Mouse (Mus musculus) cerebellum, postnatal 10 days (tissue): ENCODE data around the gene Atp6v1b1.

ENCODE experiments used
- DNase-seq, 2 experiments: peaks; one replicate each; pipeline ENCODE4 v3.0.0; 2021; ENCODE audit warnings: mixed read lengths in 2 of 2

The Atp6v1b1 gene

DNA sequence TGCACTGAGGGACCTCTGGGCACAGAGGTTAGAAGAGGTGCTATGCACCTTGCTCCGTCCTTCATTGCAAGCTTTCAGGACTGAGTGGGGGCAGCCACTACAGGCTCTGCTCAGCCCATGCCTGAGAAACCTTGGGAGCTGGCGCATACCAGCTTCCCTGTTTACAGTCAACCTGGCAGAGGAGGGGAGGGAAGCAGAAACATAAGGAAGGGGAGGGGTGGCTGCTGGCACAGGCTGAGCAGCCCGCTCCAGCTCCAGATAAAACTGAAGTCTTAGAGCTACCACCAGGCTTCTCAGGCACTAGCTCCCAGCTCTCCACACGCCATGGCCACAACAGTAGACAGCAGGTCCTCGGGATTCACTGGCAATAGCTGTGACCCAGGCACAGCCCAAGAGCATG, at the start of gene Atp6v1b1:
TSS of gene Atp6v1b1 (plus strand) at position 230 of the 400 bp plus-strand sequence.
- peak; percentile 52 to 66 for DNase-seq

DNA sequence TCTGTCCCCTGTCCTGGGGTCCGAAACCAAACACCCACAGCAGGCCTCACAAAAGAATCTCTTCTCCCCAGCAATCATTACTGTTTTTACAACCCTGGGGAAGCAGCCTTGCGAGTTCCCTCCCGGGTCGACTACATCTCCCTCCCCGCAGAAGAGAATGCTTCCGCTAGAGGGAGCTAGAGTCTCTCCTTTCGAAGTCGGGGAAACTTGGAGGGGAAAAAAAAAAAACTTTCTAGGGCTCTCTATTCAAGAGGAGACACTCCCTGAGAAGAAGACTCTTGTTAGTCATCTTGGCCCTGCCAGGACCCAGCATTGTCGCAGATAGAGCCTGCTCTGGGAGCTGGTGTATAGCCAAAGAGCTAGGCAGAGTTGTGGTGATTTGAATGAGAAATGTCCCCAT, 49.0 kb upstream of the Atp6v1b1 start:
- peak; percentile 75 to 91 for DNase-seq

DNA sequence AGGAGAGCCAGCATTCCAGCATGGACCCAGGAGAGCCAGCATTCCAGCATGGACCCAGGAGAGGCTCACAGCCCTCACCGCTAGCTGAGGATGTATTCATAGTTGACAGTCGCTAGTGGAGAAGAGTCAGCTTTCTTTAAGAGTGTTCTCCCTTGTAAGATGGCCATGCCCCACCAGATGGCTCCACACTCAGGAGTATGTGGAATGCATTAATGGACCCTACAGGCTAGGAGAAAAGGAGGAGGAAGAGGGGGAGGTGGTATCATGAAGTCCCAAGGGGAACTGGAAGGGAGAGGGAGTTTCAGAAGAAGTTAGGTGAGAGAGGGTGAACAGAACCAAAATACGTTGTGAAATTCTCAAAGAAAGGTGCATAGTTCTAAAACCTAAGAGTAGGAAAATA, 47.1 kb upstream of the Atp6v1b1 start:
- DNase-seq: peak in 1 of 2 experiments; percentile 7

DNA sequence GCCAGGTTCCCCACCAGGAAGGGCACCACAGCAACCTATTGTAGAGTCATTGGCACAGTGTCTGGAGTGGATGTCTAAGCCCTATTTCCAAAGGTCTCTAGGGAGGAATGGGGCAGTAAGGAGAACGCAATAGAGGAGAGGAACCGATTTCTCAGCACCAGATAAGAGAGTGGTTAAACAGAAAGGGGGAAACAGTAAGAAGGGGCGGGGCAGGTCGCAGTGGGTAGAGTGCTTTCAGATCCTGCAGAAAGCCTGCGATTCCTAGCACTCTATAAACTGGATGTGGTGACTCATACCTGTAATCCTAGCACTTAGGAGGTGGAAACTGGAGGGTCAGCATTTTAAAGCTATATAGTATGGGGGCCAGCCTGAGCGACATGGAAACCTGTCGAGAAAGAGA, 46.1 kb upstream of the Atp6v1b1 start:
- DNase-seq: no peak

DNA sequence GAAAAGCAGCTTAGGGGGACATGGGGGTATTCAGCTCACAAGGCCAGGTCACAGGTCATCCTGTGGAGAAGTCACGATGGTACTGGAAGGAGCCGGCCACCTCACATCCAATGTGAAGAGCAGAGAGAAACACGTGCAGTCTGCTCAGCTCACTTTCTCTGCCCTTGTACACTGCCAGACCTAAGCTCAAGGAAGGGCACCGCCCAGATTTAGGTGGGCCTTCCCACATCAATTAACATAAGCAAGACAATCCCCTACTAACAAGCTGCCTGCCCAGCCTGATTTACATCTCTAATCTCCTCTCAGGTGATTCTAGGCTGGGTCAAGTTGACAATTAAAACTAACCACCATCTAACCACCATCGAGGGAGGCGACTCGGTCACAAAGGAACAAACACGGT, 44.9 kb upstream of the Atp6v1b1 start:
- no peak for DNase-seq

DNA sequence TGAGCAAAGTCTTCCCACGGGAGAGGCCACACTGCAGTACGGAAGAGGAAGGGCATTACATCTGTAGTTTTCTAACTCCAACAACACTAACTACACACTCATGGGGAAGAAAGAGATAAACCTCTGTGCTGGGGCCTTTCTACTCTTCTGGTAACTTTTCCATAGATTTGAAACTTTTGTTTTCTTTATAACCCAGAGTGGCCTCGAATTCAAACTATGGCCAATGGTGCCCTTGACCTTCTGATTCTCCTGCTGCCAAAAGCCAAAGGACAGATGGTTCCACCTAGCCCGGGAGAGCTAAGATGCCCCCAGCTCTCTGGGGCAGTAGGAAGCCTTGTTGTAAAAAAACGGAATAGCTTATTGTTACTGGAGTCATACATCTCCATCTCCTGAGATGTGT, 42.8 kb upstream of the Atp6v1b1 start:
- DNase-seq: peak in 1 of 2 experiments; percentile 6

DNA sequence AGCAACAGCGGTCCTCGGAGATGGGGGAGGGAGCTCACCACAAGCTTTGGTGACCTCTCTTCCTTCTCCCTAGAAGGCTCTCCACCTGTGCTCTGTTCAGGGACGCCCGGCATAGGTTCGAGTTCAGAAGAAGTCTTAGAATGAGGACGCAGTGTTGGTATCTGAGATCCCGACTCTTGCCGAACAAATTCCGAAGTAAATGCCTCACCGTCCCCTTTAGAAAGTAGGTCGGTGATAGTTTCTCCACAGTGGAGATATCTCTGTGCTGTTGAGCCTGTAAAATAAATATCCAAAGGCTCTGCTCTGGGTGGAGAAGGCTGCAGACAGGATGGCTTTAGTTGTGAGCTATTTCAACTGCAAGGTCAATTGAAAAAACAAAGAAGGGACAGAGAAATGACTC, 41.8 kb upstream of the Atp6v1b1 start:
- peak in 1 of 2 experiments; percentile 20 for DNase-seq

DNA sequence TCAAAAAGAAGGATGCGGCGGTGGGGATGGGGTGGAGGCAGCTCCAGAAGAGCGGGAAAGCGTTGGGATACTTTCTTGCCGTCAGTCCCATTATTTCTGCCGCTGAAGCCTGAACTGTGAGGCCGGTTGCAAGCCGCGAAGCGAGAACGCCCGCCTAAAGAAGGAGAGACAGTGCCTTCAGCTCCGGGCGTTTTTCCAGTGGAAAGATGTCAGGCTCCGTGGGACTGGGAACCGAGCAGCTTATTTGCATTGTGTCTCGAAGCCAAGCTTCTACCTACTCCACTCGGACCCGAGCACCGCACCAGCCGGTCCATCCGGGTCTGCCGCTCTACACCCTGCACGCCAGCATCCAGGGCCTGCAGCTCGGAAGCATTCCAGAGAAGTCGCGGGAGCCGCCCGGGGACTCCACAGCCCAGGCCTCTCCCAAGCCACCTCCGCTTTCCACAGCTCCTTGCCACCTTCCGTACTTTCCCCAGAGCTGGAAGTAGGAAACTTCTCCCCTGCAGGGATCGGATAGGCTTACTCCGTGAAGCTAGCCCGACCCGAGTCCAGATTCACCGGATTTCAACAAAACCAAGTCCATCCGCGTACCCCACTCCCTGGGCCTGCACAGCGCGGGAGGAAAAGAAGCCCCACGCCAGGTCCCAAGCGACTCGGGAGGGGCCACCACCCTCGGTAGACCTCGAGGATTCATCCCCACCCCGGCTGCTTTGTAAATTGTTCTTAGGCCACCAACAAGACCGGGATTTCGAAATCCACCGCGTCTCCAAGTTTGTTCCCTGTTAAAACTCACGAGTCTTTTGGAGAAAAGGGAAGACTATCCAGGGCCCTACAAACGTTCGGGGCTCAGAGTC, 40.4 kb upstream of the Atp6v1b1 start:
- DNase-seq: no peak

DNA sequence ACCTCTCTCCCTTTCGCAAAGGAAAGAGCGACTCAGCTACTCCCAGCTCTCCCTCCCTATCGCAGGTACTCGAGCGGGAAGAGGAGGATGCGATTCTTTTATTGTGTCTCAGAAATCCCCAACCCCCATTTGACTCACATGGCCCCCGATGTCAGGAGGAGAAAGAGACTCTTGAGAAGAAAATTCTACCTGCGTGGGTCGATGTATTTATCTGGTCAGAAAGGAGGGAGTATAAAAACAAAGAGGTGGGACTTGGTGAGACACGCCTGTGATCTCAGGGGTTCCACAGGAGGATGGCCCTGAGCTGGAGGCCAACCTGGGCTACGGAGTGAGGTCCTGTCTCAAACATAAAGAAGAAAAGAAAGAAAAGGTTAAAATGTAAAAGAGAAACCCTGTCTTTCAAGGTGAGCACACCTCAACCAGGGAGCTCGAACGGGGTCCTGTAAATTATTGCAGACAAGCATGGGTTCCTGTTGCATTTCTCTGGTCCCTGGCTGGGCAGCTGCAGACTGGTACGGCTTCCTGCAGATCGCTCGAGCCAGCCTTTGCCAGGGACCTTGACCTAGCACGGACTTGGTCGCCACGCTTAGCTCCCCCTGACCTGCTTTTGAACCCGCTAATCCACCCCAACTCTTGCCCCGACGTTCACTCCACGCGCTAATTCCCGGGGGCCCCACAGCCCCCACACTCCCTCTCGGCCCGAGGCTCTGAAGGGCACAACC, 39.6 kb upstream of the Atp6v1b1 start:
- DNase-seq: no peak

DNA sequence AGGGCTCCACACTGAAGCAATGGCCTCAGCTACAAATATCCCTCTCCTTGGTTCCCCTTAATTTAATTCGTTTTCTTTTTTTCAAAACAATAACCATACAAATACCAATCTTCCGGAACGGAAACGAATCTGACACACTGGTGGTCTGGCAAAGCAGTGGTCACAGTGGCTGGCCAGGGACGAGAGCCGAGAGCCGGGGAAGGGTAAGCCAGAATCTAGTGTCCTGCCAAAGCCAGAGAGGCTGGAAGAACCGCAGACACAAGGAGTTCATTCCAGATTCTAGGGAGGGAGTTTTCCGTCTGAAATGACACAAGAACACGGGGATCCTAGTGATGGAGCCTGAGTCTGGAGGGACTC, 39.1 kb upstream of the Atp6v1b1 start:
- DNase-seq: no peak

DNA sequence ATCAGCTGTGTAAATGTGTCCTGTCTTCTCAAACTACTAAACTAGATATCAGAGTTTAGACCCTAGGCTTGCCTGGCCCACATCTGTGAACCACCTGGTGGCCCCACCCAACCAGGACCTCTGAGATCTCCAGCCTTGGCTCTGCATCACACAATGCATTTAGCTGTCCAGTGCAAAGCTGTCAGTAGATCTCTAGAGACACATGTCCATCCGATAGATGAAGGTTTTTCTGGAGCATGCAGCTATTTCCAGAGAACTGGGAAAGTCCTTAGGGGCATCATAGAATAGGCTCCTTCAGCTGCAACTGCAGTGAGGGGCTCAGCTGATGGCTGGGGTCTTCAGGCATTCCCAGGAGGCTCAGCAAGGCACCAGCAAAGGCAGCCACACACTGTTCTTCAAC, 38.5 kb upstream of the Atp6v1b1 start:
- DNase-seq: no peak

DNA sequence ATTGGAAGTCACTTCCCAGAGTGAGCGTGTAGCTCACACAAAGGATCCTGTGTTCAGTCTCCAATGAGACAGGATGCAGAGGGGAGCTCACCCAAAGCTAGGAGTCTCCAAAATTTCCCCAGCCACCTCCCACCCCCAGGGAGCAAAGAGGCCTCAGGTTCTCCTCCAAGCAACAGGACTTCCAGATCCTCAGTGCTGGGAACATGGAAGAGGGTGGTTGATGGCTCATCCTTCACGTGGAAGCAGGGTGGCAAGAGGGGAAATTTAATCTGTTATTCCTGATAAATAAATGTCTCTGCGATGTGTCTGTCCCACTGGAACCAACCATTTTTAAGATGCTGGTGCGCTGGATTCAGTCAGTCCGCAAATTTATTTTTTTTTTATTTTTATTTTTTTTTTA, 38.1 kb upstream of the Atp6v1b1 start:
- DNase-seq: no peak

DNA sequence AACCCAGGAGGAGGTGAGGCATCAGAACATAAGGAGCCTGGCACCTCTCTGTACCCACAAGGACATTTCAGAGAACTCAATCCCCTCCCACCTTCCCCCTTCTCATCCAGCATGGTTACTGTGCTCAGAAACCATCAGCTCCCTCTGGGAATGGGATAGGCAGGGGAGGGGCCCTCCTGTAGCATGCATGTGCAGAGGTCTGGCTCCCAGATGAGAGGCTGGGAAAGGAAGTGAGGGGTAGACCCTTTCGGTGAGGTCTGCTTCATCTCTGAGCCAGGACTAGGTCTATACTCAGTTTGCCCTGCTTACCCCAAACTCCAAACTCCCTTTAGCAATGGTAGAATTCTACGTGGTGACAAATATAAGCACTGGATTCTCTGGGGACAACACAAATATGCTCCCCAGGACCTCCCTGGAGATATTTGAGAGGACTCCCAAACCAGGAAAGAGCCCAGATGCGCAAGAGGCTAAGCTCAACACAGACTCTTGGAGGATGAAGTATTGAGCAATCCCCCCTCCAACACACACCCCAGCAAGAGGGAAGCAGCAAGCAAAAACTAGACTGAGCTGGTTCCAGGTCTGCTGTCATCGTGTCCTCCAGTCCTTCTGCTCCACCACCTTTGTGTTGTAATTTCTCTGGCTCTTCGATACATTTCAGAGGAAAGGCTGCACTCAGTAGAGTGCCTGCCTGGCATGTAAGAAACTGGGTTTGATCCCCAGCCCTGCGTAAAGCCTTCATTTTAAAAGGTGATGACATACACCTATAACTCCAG, 34.9 kb upstream of the Atp6v1b1 start:
- DNase-seq: no peak

DNA sequence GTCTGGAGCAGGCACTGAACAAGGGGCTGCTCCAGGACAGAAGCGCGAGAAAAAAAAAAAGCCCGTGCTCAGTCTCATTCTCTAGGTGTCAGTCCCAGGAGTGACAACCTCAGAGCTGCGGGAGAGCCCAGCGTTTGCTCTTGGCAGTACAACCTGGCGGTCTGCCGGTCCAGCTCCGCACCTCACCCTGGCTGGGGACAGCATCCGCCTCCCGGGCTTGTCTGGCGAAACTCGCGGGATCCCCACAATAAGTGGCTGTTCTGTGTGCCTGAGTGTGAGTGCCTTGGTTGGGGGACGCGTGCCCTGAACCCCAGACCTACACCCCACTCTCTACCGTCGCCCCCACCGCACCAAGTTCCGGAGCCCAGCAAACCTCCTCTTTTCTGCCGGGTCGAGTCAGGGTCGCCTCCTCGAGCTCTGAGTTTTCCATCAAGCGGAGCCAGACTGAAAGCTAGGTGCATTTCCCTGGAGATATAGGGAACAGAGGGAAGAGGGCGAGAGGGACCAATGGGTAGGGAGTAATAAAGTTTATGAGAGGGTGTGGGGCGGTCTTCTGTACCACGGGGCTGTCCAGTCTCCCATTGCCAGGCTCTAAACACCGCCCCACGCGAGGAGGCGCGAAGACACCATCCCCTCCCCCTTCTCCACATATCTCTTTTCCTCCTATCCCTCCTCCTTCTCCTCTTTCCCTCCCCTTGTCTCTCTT, 32.3 kb upstream of the Atp6v1b1 start:
- no peak for DNase-seq

DNA sequence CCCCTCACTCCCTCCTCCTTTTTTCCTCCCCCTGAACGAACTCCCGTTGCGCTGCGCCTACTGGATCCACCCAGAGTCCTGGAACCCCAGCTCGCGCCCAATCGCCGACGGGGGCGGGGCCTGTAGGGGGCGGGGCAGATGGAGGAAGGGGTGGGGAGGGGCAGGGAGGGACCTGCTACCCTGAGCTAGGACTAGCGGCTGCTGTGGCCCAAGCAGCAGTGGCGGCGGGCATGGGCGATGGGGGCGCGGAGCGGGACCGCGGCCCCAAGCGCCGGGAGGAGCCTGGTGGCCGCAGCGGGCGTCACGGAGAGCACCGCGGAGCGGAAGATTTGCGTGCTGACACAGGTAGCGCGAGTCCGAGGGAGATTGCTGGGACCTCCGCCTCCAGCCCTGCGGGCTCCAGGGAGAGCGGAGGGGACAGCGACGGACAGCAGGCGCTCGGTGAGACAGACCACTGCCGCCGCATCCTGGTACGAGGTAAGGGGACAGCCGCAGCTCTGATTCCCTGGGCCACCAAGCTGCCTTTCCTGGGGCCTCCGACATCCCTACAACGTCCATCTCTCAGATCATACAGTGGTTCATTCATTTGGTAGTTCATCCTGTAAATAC, 31.6 kb upstream of the Atp6v1b1 start, which contains the start of gene Vax2:
TSS of gene Vax2 (plus strand) at position 198 of the 609 bp plus-strand sequence.
- DNase-seq: peak in 1 of 2 experiments; percentile 74

DNA sequence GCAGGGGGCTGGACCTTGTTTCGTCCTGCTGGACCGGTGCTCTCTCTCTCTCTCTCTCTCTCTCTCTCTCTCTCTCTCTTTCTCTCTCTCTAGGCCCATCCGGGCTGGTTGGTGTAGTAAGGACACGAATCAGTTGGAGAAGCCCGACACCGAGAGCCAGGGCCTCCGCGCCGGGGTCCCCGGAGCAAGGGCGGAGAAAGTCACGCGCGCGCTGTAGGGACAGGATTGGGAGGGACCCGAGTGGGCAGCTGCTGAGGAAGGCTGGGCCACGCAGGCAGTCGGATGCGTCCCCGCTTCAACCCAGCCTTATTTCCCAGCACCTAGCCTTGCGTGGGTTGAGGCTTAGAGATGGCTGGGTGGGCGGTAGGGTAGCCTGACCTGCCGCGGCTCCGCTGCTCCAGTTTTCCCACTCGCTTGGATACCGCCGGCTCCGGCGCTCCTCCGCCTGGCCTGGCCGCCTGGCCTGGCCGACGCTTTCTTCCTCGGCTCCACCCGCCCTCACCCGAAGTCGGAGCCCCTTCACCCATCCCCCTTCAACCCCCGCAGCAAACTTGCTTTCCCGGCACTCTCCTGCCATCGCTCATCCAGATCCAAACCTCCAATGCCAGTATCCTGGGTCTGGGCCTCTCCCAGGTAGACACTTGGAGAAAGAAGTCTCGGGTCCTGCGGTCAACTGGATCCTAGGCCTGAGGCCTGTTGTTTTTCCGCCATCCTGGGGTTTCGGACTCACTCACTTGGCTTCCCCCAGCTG, 30.9 kb upstream of the Atp6v1b1 start:
- DNase-seq: no peak

DNA sequence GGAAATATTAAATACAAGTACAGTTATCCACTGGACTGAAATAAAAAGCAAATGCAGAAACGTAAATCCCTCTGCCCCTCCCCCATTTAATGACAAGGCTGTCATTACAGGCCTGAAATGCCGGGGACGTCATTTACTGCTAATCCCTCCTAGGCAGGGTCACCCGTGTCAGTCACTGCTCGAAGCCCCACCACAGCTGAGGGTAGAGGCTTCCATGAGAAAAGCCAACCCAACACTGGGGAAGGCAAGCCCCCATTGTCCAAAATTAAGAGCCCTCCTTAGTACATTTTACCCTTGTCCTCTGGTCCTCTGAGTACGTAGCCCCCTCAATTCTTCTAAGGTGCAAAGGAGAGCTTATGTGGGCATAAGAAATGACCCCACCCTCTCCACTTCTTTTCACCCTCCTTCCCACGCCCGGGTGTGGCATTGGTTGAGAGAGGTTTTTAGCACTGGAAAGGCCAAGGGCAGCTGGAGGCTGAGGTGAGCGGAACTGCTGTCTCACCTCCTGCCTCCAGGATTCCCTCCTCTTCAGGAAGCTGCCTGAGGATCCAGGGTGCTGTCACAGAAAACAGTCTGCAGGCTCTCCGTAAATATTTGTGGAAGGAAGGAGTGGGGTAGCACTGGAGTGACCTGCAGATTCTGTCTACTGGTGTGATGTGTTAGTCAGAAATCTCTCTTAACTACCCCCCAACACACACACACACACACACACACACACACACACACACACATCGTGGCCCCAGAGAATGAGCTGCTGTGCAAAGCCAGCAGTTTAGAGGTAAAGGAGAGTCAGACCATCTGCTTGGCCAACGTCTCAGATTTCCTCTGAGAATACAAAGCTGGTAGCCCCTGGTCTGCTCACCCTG, 29.3 kb upstream of the Atp6v1b1 start:
- DNase-seq: no peak

DNA sequence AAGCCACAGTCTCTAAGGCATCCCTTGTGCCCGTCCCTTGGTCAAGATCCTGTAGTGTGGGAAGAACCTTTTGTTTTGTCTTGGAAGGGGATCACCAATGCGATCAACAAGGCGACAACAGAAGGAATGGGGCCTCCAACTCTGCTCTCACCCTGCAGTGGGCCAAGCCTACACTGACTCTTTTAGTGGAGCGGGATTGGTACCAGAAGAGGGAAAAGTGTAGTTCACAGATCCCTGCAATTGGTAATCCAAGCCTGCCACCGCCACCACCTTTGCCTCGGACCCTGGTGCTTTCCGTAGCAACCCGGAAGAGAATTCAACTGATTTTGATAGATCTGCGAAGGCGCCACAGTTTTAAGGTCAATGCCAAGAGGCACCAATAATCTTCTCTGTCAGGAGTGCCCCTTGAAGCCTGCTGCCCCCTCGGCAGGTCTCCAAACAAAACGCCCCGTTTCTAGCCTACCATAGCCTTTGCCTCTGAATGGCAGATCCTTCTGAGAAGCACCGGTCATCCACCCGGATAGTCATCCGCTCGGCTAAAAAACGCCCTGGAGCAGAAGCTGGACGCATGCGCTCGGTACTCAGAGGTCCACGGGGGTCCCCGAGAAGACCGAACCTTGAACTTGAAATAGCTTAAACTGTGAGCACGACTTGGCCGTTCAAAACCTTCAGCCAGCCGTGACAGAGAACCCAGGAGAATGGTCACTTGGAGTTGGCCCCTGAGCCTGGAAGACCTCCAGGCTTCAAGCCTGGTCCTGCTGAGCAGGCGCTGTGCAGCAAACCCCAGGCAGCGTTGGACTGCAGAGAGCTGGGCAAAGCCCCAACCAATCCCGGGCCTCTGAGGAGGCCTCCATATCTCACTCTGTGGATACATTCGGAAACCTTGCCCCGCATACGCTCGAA, 28.3 kb upstream of the Atp6v1b1 start:
- DNase-seq: peak; percentile 62 to 75

DNA sequence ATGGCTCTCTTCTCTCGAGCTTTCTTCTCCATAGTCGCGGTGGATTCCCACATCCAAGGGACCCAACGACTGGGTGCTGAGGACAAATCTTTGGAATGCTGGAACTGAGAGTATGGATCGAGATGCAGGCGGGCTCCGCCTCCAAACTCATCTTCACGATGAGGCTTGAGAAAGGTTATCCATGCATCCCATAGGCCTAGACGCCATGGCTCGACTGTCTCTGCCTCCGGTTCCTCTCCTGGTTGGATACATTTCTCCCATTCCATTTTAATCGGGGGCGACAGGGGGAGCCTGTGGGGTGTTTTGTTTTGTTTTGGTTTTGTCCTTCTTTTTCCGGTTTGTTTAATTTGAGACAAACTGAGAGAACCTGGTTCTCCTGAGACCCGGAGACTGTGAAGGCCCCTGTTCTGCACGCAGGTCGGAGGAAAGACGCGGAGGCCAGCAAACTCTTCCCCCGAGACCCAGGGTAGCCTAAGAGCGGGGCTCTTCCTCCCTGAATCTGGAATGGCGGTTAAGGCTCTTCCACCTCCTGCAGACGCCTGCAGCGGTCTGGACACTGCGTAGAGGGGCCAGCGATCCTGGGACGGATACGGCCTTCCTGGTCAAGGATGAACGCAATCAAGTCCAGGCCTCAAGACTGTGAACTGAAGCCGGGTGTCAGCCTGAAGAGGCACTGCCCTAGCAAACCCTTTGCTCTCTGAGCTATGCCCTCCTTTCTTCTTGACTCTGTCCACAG, 27.2 kb upstream of the Atp6v1b1 start:
- DNase-seq: no peak
